Mouse (Mus musculus): Measurements from ENCODE around the gene Ltbp4. TPM values are rescaled to one million over a fixed set of nuclear protein-coding genes. Genes with fewer than 3 reads are reported as not detected.

Gene Ltbp4
- total RNA-seq, 2 experiments from 2014 or later: 0.05 to 0.39 TPM

- no peak for ATAC-seq (replicated peaks; ENCODE audit: low FRiP score, low TSS enrichment, poor library complexity, severe bottlenecking)
Measured at GRCm38 (mm10) chr7:27277191-27277590, 60.3 kb downstream of the Ltbp4 start.

GRCm38 (mm10) chr7:27276021-27276420 lies 61.5 kb downstream of the Ltbp4 start:
- peak; percentile 62 for ATAC-seq (replicated peaks; ENCODE audit: low FRiP score, low TSS enrichment, poor library complexity, severe bottlenecking)

- no peak for ATAC-seq (replicated peaks; ENCODE audit: low FRiP score, low TSS enrichment, poor library complexity, severe bottlenecking)
Measured at GRCm38 (mm10) chr7:27274916-27275315, 62.6 kb downstream of the Ltbp4 start.

GRCm38 (mm10) chr7:27273739-27274351 lies 63.6 kb downstream of the Ltbp4 start:
- no peak for ATAC-seq (replicated peaks; ENCODE audit: low FRiP score, low TSS enrichment, poor library complexity, severe bottlenecking)

- ATAC-seq (replicated peaks; ENCODE audit: low FRiP score, low TSS enrichment, poor library complexity, severe bottlenecking): no peak
Measured at GRCm38 (mm10) chr7:27271423-27271822, 66.1 kb downstream of the Ltbp4 start.

- ATAC-seq (replicated peaks; ENCODE audit: low FRiP score, low TSS enrichment, poor library complexity, severe bottlenecking): no peak
Measured at GRCm38 (mm10) chr7:27266515-27267128, 70.9 kb downstream of the Ltbp4 start.

GRCm38 (mm10) chr7:27264761-27265160 lies 72.7 kb downstream of the Ltbp4 start:
- no peak for ATAC-seq (replicated peaks; ENCODE audit: low FRiP score, low TSS enrichment, poor library complexity, severe bottlenecking)

- no peak for ATAC-seq (replicated peaks; ENCODE audit: low FRiP score, low TSS enrichment, poor library complexity, severe bottlenecking)
Measured at GRCm38 (mm10) chr7:27261888-27262287, 75.6 kb downstream of the Ltbp4 start.

- no peak for ATAC-seq (replicated peaks; ENCODE audit: low FRiP score, low TSS enrichment, poor library complexity, severe bottlenecking)
Measured at GRCm38 (mm10) chr7:27260856-27261255, 76.6 kb downstream of the Ltbp4 start.

GRCm38 (mm10) chr7:27259771-27260170 lies 77.7 kb downstream of the Ltbp4 start:
- no peak for ATAC-seq (replicated peaks; ENCODE audit: low FRiP score, low TSS enrichment, poor library complexity, severe bottlenecking)

- ATAC-seq (replicated peaks; ENCODE audit: low FRiP score, low TSS enrichment, poor library complexity, severe bottlenecking): no peak
Measured at GRCm38 (mm10) chr7:27259271-27259721, 78.2 kb downstream of the Ltbp4 start.

- peak; percentile 41 for ATAC-seq (replicated peaks; ENCODE audit: low FRiP score, low TSS enrichment, poor library complexity, severe bottlenecking)
Measured at GRCm38 (mm10) chr7:27258205-27258899, 79.1 kb downstream of the Ltbp4 start, which contains the start of gene Numbl. Numbl (plus strand) TSS chr7:27258433.

GRCm38 (mm10) chr7:27257852-27258204 lies 79.7 kb downstream of the Ltbp4 start:
- no peak for ATAC-seq (replicated peaks; ENCODE audit: low FRiP score, low TSS enrichment, poor library complexity, severe bottlenecking)

- ATAC-seq (replicated peaks; ENCODE audit: low FRiP score, low TSS enrichment, poor library complexity, severe bottlenecking): peak; percentile 68
Measured at GRCm38 (mm10) chr7:27257046-27257851, 80.2 kb downstream of the Ltbp4 start.

- no peak for ATAC-seq (replicated peaks; ENCODE audit: low FRiP score, low TSS enrichment, poor library complexity, severe bottlenecking)
Measured at GRCm38 (mm10) chr7:27255721-27256120, 81.8 kb downstream of the Ltbp4 start.

Other genes with a start within 250 kb of the Ltbp4 start
- gene Cyp2f2, start 217.8 kb downstream of the Ltbp4 start, total RNA-seq (2014; fragmentation: Nextera tagmentation): not detected in 2 replicates
- gene Cyp2f2, start 217.8 kb downstream of the Ltbp4 start, total RNA-seq (2017): not detected in 2 replicates
- not detected in 2 replicates for gene Cyp2t4, start 184.0 kb downstream of the Ltbp4 start, total RNA-seq (2014; fragmentation: Nextera tagmentation)
- gene Cyp2t4, start 184.0 kb downstream of the Ltbp4 start, total RNA-seq (2017): not detected in 2 replicates
- 23.6 and 24.3 TPM in 2 replicates for gene Egln2, start 170.9 kb downstream of the Ltbp4 start, total RNA-seq (2014; fragmentation: Nextera tagmentation)
- gene Egln2, start 170.9 kb downstream of the Ltbp4 start, total RNA-seq (2017): 19.5 and 22.1 TPM in 2 replicates
- gene Rab4b, start 158.8 kb downstream of the Ltbp4 start, total RNA-seq (2014; fragmentation: Nextera tagmentation): 16.2 and 30.1 TPM in 2 replicates
- 3.0 and 7.5 TPM in 2 replicates for gene Rab4b, start 158.8 kb downstream of the Ltbp4 start, total RNA-seq (2017)
- not detected in 2 replicates for gene Gm21983, start 156.6 kb downstream of the Ltbp4 start, total RNA-seq (2014; fragmentation: Nextera tagmentation)
- gene Gm21983, start 156.6 kb downstream of the Ltbp4 start, total RNA-seq (2017): not detected in 2 replicates
- not detected in 2 replicates for gene Mia, start 156.5 kb downstream of the Ltbp4 start, total RNA-seq (2014; fragmentation: Nextera tagmentation)
- not detected in 2 replicates for gene Mia, start 156.5 kb downstream of the Ltbp4 start, total RNA-seq (2017)
- 6.9 and 7.0 TPM in 2 replicates for gene BC024978, start 141.9 kb downstream of the Ltbp4 start, total RNA-seq (2014; fragmentation: Nextera tagmentation)
- 1.3 and 4.9 TPM in 2 replicates for gene BC024978, start 141.9 kb downstream of the Ltbp4 start, total RNA-seq (2017)
- gene Snrpa, start 141.4 kb downstream of the Ltbp4 start, total RNA-seq (2014; fragmentation: Nextera tagmentation): 297 and 325 TPM in 2 replicates
- gene Snrpa, start 141.4 kb downstream of the Ltbp4 start, total RNA-seq (2017): 90.7 and 109 TPM in 2 replicates
- gene Itpkc, start 109.0 kb downstream of the Ltbp4 start, total RNA-seq (2014; fragmentation: Nextera tagmentation): 2.3 and 5.3 TPM in 2 replicates
- gene Itpkc, start 109.0 kb downstream of the Ltbp4 start, total RNA-seq (2017): 3.3 and 5.9 TPM in 2 replicates
- gene Coq8b, start 104.7 kb downstream of the Ltbp4 start, total RNA-seq (2014; fragmentation: Nextera tagmentation): 13.0 and 26.7 TPM in 2 replicates
- 8.2 and 10.7 TPM in 2 replicates for gene Coq8b, start 104.7 kb downstream of the Ltbp4 start, total RNA-seq (2017)
- gene Numbl, start 79.3 kb downstream of the Ltbp4 start, total RNA-seq (2014; fragmentation: Nextera tagmentation): 0.94 and 3.0 TPM in 2 replicates
- 0.38 and 0.66 TPM in 2 replicates for gene Numbl, start 79.3 kb downstream of the Ltbp4 start, total RNA-seq (2017)
- gene Shkbp1, start 18.3 kb upstream of the Ltbp4 start, total RNA-seq (2014; fragmentation: Nextera tagmentation): 39.2 and 72.7 TPM in 2 replicates
- 20.6 and 35.1 TPM in 2 replicates for gene Shkbp1, start 18.3 kb upstream of the Ltbp4 start, total RNA-seq (2017)
- not detected in 2 replicates for gene Gm20479, start 19.7 kb upstream of the Ltbp4 start, total RNA-seq (2014; fragmentation: Nextera tagmentation)
- not detected in 2 replicates for gene Gm20479, start 19.7 kb upstream of the Ltbp4 start, total RNA-seq (2017)
- 0.09 and 0.37 TPM in 2 replicates for gene Sptbn4, start 110.0 kb upstream of the Ltbp4 start, total RNA-seq (2014; fragmentation: Nextera tagmentation)
- 0.15 TPM in 1 of 2 replicates, not detected in the other for gene Sptbn4, start 110.0 kb upstream of the Ltbp4 start, total RNA-seq (2017)
- gene Blvrb, start 110.3 kb upstream of the Ltbp4 start, total RNA-seq (2014; fragmentation: Nextera tagmentation): 667 and 741 TPM in 2 replicates
- 183 and 213 TPM in 2 replicates for gene Blvrb, start 110.3 kb upstream of the Ltbp4 start, total RNA-seq (2017)
- 4.8 and 10.1 TPM in 2 replicates for gene Sertad3, start 136.1 kb upstream of the Ltbp4 start, total RNA-seq (2014; fragmentation: Nextera tagmentation)
- 4.3 and 12.5 TPM in 2 replicates for gene Sertad3, start 136.1 kb upstream of the Ltbp4 start, total RNA-seq (2017)
- 2.0 and 6.6 TPM in 2 replicates for gene Sertad1, start 149.2 kb upstream of the Ltbp4 start, total RNA-seq (2014; fragmentation: Nextera tagmentation)
- gene Sertad1, start 149.2 kb upstream of the Ltbp4 start, total RNA-seq (2017): 9.7 and 11.3 TPM in 2 replicates
- gene Prx, start 161.6 kb upstream of the Ltbp4 start, total RNA-seq (2014; fragmentation: Nextera tagmentation): 0.77 and 1.9 TPM in 2 replicates
- 1.3 and 1.4 TPM in 2 replicates for gene Prx, start 161.6 kb upstream of the Ltbp4 start, total RNA-seq (2017)
- 2.4 and 2.6 TPM in 2 replicates for gene Hipk4, start 185.6 kb upstream of the Ltbp4 start, total RNA-seq (2014; fragmentation: Nextera tagmentation)
- gene Hipk4, start 185.6 kb upstream of the Ltbp4 start, total RNA-seq (2017): 0.23 TPM in 1 of 2 replicates, not detected in the other
- 9.4 and 9.8 TPM in 2 replicates for gene Pld3, start 215.5 kb upstream of the Ltbp4 start, total RNA-seq (2014; fragmentation: Nextera tagmentation)
- 2.4 and 7.8 TPM in 2 replicates for gene Pld3, start 215.5 kb upstream of the Ltbp4 start, total RNA-seq (2017)
- 30.3 and 38.1 TPM in 2 replicates for gene 2310022A10Rik, start 215.5 kb upstream of the Ltbp4 start, total RNA-seq (2014; fragmentation: Nextera tagmentation)
- 2.3 and 31.3 TPM in 2 replicates for gene 2310022A10Rik, start 215.5 kb upstream of the Ltbp4 start, total RNA-seq (2017)

Measured in megakaryocyte-erythroid progenitor cell, adult 5-6 weeks (primary cell).